Mouse (Mus musculus) right cerebral cortex, postnatal 14 days (tissue): ENCODE measurements around the gene Frmpd2.
"Not testable (repeated sequence)": the region's sequence is repeated elsewhere in the genome, so short reads cannot be mapped to it uniquely, and the experiment has no call there.

Experiments used
- DNase-seq: peaks from one replicate; pipeline ENCODE4 v3.0.0; 2022

Gene Frmpd2

DNA sequence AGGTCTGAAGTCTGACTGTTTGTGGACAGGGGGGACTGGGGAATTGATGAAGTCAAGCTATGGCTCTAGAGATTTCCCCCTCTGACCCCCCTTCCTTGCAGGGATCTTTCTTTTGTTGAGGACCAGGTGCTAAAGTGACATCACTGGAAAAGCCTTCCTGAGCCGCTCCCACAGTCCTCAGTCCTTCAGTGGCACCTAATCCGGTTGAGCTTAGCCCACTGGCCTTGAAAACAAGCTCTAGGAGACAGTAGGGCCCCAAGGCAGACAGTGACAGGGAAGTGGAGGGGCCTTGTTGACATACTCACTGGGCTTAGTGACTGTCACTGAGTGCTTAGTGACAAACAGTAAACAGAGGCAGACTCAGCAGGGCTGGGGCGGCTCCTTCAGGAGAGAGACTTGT, at the start of gene Frmpd2:
Gene Frmpd2 (plus strand): TSS at position 366 of the 400 bp plus-strand sequence.
- no peak for DNase-seq

DNA sequence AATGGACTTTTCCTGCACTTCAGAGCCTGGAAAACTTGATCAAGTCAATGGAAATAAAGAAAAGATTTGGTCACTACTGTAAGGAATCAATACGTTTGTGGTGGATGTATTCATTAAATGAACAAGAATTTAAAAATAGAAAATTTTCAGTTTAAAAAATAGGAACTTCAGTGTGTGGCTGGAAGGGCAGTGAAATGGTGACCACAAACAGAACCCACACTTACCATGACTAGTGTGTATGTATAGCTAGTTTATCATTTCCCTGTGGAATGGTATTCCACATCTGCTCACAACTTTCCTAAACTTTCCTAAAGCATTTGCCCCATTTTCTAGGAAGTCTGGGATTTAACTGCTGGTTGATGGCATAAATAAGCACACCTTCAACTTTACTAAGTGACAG, 48.5 kb upstream of the Frmpd2 start:
- no peak for DNase-seq

DNA sequence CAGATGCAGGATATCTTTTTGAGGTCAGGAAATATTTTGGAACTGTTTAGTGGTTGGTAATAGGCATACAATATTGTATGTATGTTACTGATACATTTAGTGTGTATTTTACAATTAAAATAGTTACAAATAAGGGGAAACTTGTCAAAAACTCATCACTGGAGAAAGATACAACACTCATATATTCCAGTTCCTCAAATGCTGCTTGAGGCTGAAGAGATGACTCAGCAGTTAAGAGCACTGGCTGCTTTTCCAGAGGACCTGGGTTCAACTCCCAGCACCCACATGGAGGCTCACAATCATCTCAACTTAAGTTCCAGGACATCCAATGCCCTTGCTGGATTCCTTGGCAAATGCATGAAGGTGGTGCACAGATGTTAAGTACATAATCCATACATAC, 47.4 kb upstream of the Frmpd2 start:
- no peak for DNase-seq

DNA sequence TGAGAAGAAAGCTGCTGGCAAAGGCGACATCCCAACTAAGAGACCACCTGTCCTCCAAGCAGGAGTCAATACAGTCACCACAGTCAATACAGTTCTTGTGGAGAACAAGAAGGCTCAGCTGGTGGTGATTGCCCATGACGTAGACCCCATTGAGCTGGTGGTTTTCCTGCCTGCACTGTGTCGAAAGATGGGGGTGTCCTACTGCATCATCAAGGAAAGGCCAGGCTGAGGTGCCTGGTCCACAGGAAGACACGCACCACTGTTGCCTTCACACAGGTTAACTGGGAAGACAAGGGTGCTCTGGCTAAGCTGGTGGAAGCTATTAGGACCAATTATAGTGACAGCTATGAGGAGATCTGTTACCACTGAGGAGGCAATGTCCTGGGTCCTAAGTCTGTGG, 39.0 kb upstream of the Frmpd2 start:
- not testable (repeated sequence) for DNase-seq

DNA sequence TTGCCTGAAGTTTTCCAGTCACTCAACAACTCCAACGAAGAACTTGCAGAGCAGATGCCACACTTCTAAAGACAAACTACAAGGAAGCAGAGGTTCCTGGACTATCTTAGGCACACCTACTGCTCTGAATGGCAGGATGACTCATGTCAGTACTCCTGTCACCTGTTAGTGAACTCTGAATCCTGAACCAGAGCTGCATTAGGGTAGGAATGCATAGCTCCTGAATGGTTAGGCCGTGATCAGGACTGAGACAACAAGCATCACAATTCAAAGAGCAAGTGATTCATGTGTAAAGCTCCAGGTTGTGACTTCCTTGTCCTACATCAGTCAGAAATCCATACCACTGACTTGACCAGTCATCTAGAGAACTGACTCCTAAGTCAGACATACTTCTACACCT, 27.7 kb upstream of the Frmpd2 start:
- DNase-seq = no peak

DNA sequence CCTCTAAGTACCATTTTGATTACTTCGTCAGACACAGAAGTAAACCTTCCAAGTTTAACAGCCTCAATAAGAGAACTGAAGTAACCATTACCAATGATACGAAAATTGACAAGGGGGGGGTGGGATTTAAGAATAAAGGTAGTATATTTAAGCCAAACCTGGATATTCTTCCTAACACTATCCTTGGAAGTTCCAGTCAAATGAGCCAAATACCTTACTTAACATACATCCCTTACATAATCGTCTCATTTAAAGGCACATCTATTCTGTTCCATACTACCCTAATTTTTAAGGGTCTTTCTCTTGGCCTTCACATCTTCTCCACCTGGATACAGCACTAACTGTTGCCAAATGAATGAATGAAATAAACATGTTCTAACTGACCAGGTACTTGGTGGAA, 25.5 kb upstream of the Frmpd2 start:
- DNase-seq = no peak

DNA sequence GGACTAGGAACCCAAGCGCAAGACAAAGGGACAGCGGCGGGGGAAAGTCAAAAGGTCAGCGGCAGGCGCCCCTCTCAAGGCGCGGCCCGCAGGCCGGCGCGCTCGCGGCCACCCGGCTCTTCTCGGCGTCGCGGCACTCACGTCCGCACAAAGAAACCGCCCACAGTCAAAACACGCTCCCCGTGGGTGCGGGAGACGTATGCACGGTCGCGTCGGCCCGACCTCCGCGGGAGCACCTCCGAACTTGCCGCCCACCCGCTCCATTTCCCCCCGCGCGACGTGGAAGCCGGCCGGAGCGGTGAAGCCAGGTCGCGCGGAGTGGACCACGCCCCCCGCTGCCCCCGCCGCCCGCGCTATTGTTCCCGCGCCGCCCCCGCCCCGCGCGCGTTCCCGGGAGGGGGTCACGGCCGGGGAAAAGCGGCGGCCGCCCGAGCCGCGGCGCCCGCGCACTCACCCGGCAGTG, 24.9 kb upstream of the Frmpd2 start:
- DNase-seq = peak; percentile 58

DNA sequence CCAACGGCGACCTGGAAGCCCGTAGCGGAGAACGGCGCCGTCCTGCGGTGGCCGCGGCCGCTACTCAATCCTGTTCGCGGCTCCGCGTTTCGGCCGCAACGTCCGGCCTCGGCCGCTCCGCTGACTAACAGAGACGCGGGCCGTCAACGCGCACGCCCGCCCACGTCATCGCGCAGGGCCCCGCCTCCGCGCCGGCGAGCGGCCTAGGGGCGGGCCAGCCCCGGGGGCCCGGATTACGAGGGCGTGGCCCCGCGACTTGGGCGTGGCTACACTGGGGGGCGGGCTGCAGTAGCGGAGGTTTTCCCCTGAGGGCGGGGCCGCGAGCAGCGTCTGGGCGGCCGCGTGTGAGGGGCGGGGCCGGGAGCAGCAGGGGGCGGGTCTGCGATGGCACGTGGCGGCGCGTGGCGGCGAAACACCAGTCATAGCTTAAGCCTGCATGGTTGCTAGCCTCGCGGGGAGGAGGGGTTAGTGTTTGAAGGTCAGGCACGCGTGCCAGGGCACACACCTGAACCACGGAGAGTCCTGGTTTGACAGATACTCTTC, 24.4 kb upstream of the Frmpd2 start, which contains the start of gene Mapk8:
Gene Mapk8 (minus strand): TSS at position 132 of the 543 bp plus-strand sequence.
- DNase-seq = peak; percentile 97

DNA sequence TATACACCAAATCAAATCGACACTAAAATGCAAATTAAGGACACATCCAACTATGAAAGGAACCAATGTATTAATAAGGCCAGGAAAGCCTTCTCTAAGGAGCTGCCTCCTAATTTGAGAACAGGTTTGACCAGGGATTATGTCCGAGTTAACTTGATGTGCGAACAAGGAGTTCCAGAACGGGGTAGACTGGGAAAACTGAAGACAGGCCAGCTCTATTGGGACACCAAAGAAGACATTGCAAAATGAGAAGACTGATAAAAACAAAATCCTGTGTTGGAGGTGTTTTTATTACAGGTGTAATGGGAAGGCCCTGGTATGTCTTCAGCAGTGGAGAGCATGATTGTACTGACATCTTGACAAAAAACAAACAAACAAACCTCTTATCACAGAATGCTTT, 23.2 kb upstream of the Frmpd2 start:
- DNase-seq = no peak

DNA sequence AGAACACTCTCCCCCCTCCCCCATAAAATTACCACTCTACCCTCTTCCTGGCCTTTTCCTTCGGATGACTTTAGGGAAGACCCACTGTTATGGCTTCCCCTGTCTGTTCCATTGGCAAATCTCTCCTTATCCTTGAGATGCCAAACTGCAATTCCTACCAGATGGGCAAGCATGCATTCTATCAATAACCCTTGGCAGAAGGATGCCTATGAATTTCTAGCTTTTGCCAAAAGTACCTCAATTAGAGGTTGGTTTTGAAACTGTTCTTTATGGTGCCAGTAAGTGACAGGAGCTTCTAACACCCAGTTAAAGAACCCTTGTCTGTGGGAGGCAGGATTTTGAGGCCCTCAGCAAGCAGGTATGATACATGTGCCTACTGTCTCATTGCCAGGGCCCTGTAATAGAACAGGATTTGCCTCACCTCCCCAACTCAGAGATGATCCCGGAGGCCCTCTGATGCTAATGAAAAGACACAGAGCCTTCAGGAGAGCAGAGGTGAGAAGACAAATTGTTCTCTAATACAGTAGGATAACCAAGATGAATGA, 22.1 kb upstream of the Frmpd2 start:
- no peak for DNase-seq

DNA sequence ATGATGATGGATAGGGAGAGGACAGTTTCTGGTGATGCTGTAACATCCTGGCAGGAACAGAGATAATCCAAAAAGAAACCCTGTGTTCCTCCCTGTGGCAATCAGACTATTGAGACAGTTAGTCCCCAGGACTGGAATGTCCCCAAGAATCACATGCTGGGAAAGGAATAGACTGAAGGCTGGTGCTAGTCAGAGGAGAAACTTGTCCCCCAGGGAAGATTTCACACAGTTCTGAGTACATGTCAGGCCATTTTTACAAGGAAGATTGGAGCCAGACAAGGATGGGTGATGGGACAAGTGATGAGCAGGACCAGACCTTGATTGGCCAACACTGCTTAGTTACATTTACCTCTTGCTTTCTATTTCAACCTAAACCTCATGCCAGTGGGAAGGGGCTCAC, 21.2 kb upstream of the Frmpd2 start:
- no peak for DNase-seq

DNA sequence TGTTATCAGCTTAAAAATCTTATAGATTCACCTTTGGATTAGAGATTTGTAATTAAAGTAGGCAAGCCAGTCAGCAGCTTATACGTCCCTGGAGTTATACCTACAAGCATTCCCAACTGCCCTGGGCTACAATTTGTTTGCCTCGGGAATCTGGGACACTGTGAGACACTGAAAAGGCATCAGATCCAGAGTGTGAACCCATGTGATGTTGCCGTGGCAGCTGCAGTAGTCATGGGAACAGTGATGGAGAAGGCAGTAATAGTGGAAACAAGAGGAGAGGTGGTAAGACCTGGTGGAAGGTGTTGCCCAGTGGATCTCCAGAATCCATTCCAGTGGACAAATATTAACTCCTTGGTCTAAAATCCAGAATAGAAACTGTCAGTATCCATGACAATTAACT, 7.8 kb upstream of the Frmpd2 start:
- DNase-seq = no peak

DNA sequence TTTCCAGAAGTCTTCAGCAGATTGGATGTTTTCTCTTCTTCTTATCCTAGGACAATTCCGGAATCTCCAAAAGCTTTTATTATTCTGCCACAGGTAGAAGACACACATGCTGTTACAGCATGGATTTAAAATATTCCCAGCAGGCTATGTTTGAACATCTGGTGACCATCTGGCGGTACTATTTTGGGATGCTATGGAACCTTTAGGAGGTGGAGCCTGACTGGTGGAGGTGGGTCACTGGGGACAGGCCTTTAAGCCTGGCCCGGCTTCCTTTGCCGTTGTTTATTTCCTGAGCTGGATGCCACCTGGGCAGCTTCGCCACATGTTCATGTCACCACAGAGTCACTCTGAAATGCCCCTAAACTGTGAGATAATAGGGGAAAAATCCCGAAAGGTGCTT, 3.7 kb upstream of the Frmpd2 start:
- DNase-seq = no peak

DNA sequence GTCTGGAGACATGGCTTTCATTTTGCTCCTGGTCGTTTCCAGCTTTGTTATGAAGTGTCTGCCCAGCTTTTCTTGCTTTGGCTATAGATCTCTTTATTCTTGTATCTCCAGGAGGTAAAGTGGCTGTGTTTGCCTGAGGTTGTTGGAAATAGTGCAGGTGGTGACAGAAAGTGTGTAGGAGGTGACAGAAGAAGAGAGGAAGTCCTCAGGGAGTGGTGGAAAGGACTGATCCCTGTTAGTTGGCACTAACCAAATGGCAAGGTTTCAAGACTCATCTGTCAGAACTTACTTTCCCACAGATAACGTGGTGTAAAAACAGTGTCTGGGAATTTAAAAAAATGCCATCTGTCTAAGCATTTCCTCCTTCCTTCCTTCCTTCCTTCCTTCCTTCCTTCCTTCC, 3.0 kb downstream of the Frmpd2 start:
- no peak for DNase-seq

DNA sequence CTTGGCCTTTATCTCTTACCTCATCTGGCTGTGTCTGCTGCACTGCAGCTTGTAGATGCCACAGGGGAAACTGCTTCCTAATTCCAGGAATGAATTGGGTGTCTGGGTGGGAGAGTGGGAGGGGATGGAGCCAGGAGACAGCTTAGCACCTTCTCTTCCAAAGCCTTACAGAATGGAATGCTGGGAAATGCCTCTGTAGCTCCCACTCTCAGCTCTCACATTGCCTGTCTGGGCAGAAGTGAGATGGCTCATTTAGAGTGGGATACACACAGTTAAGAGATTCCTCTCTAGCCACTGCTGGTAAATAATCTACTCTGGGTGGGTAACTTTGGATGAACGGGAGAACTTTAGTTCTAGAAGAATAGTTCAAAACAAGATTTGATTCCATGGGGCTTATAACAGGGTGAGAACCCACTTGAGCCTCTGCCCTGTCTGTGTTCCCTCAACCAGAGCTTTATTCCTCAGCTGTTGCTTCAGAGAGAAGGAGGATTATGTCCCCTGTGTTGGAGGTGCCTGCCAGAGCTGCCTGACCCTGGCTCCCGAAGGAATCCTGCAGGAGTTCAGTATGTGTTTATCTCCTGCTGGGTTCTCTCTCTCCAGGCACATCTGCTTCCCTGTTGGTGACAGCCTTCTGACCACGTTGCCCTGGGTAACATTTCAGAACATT, 4.7 kb downstream of the Frmpd2 start:
- DNase-seq = no peak

DNA sequence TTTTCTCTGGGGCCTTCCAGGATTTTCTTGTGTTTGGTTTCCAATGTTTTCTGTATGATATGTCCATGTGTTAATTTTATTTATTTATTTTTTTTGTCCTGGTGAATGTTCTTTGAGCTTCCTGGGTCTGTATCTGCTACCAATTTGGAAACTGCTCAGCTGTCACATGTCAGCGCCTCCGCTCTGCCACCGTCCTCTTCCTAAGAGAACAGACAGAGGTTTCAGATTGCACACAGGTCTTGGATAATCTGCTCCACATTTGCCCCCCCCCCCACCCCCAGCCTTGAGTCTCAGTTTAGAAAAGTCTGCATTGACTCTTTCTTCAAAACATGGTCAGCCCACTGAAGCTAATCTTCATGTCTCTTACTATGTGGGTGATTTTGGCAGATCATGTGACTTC, 10.5 kb downstream of the Frmpd2 start:
- no peak for DNase-seq

DNA sequence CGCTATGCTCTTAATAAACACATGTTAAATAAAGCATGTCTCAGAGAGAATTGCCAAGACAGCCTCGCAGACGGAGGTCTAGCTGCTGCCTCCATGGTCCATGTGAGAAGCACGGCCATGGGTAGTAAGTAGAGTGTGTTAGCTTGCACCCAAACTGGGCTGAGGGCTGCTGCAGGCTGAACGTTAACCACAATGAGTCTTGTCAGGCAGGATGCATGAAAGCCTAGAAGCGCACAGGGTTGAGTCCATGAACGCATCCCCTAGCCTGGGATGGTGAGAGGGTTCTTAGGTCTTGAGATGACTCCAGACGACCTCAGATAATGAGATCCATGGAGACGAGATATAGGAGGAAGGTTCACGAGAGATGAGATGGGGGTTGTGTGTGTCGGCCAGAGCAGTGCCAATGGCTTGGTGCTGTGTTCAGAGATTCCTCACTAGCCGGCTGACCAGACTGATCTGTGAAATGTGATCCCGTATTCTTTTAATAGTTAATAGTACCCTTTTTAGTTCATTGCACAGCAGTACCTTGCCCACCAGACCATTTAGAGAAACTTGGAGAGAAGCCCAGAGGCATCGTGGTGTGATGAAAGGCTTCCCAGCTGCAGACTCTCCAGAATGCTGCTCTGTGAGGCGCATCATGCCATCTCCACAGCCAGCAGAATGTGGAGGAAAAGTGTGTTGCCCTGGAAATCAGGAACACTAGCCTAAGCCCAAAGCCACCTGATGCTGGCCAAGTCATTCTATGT, 16.5 kb downstream of the Frmpd2 start:
- DNase-seq = peak; percentile 29

DNA sequence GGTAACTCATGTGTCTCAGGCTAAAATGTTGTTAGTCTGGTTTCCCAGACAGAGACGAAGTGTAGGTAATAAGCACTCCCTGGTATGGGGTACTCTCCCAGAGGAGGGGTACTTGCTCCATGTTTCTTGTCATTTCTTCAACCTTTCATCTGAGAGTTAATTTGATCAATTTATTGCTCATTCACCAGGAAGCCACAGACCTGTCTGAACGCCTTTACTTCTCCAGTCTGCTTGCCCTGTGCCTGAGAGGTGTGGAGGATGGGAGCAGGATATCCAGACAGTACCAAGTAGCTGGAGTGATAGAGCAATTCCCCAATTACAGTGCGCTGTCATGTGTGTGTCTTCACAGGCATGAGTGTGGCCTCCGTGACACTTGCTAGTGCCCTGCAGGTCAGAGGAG, 23.7 kb downstream of the Frmpd2 start:
- no peak for DNase-seq

DNA sequence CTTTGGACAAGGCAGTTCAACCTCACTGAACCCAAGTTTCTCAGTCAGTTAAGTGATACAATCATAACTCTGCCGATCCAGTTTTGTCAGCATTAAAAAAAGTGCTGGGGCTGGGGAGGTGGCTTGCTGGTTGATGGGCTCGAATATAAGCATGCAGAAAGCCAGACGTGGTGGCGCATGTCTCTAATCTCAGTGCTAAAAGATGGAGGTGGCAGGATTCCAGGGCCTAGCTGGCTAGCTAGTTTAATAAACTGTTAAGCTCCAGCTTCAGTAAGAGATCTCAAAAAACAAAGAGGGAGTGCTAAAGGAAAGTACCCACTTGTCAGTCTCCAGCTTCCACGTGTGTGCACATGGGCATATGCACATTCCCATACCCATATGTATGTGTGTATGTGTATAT, 25.9 kb downstream of the Frmpd2 start:
- DNase-seq = no peak

DNA sequence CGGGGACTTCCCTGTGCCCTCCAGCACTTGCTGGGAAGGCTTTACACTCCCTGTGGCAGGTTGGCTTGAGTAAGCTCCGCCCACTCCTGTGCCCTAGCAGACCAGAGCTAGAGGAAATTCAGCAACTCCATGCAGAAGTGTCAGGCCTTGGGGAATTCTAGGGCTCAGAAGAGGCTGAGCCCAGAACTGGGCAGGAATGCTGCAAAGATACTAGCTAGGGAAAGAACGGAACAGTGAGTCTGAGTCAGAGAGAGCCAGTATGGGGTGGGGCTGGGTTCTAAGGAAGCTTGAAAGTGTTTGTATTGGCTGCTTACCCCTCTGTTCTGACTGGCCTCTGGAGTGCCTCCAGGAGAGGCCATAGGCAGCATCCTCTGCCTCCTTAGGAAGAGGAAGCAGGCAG, 27.4 kb downstream of the Frmpd2 start:
- no peak for DNase-seq

DNA sequence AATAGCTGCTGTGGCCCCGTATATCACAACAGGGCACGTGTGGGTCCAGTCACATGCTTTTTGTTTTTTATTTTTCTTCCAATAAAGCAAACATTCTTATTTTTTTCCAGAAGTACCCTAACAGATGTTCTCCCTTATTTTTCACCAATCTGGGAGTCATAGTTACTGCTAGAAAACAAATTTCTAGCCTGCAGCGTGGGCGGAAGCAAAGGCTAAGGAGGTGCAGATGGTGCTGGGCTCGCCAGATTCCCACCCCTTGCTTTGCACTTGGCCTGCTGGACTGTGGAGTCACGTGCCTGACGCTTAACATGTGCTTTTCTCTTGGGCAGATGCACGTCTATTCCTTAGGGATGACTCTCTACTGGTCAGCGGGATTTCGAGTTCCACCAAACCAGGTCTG, 29.1 kb downstream of the Frmpd2 start:
- DNase-seq = peak; percentile 40

DNA sequence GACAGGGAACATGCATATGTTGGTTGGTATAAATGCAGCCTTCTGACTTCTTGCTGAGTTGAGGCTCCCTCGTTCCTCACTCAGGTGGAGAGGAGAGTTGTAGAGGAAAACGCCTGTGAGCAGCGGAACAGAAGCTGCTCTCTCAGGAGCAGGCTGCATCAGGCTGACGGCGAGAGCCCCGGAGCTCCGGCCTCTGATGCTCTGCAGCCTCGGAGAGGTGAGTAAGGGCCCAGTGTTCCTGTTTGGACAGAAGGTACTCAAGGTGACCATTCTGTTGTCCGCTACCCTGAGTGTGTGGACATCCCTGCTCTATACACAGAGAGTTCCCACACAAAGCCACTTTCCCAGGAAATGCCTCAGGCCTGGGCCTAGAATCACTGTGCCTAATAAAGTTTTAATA, 31.8 kb downstream of the Frmpd2 start:
- no peak for DNase-seq

DNA sequence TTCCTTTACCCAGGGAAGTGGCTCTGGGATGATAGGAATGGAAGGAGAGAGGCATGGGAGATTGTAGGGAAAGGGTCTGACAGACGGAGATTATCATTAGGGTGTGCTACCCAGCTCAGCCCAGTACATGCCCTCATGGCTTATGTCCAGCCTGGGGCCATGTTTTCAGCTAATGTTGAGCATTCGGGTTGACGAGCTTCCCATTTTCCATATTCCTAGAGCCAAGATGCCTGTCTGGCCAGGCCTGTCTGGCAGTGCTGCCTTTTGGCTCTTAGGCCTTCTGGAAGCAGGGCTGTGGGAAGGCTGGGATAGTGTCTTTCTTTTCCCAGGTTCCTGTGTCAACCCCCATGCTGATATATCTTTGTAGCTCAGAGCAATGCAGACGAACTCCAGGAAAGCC, 35.2 kb downstream of the Frmpd2 start:
- DNase-seq = no peak

DNA sequence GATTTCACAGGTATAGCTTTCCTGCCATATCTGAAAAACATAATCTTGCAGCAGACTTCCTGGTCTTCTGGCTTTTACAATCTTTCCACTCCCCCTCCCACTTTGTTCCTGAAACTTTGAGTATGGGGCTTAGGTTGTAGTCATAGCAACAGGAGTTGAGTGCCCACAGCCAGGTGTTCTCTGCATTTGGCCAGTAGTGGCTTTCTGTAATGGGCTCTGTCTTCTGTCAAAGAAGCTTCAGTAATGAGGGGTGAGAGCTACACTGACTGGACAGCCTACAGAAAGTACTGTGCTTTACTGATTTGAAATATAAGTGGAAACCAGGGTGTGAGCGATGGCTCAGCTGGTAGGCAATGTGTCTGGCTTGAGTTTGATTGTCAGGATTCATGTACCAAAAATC, 37.2 kb downstream of the Frmpd2 start:
- no peak for DNase-seq
